Comparison of ENCODE assay signal across 17 mouse cellular contexts in the genomic region with DNA sequence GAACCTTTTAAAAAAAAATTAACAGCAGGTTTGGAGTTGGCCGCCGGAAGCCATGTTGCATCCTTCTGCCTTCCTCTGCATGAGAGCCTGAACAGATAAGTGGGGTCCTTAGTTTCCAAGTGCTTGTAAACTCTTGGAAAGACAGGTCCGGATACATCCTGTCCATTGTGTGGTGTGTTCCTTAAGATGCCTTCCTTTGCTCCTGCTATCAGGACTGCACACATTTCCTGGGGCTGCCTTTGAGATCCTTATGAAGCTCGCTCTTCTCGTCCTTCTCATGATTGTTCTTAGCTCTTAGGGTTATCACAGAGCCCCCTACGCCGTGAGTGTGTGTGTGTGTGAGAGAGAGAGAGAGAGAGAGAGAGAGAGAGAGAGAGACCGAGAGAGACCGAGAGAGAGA. TPM values are rescaled to one million over a fixed set of nuclear protein-coding genes. Genes with fewer than 3 reads are reported as not detected.
A peak's percentile ranks its signal among the peaks of the same experiment; 100 is the strongest.
DNase-seq lines count a peak whose midpoint lies in the region; ATAC-seq and TF ChIP-seq lines count a peak whose summit lies in the region.
"Had no signal": no experiment of that assay in that cellular context is flagged by ENCODE, and none has a peak within 500 bp of the region (broad histone marks: within the 10 kb centered on the region; RNA-seq: fewer than 3 reads in every experiment).

No protein-coding gene starts in this region.

- no peaks in the 10 kb centered on the region for H3K27me3 ChIP-seq in heart, embryonic 11.5 days (ENCODE audit: control insufficient read depth, insufficient read depth, low read length)
- no peaks in the 10 kb centered on the region for H3K27me3 ChIP-seq in kidney, embryonic 15.5 days
- no peaks in the 10 kb centered on the region for H3K27me3 ChIP-seq in liver, postnatal 0 days (ENCODE audit: insufficient read depth, low read length)
- no peaks in the 10 kb centered on the region for H3K27me3 ChIP-seq in midbrain, embryonic 10.5 days (ENCODE audit: low read depth, poor library complexity, severe bottlenecking)
- no peaks in the 10 kb centered on the region for H3K27me3 ChIP-seq in hindbrain, embryonic 13.5 days
- H3K27me3 ChIP-seq: forebrain, embryonic 12.5 days; intestine, embryonic 15.5 days; limb, embryonic 15.5 days had no signal

- no peak overlapping the region for H3K9ac ChIP-seq in heart, embryonic 11.5 days (ENCODE audit: low read depth, low read length)
- no peak overlapping the region for H3K9ac ChIP-seq in kidney, embryonic 15.5 days
- no peak overlapping the region for H3K9ac ChIP-seq in liver, postnatal 0 days (replicated peaks)
- H3K9ac ChIP-seq in hindbrain, embryonic 13.5 days = no peak overlapping the region
- H3K9ac ChIP-seq: forebrain, embryonic 12.5 days; hindbrain, embryonic 14.5 days; intestine, embryonic 15.5 days; limb, embryonic 15.5 days had no signal

- H3K4me3 ChIP-seq in heart, embryonic 11.5 days (ENCODE audit: low read depth, low read length) = no peak overlapping the region
- H3K4me3 ChIP-seq in kidney, embryonic 15.5 days (replicated peaks) = no peak overlapping the region
- H3K4me3 ChIP-seq in liver, postnatal 0 days (ENCODE audit: low read depth, low read length) = no peak overlapping the region
- no peak overlapping the region for H3K4me3 ChIP-seq in midbrain, embryonic 10.5 days
- no peak overlapping the region for H3K4me3 ChIP-seq in hindbrain, embryonic 13.5 days
- H3K4me3 ChIP-seq: forebrain, embryonic 12.5 days; intestine, embryonic 15.5 days; limb, embryonic 15.5 days had no signal

- TF ChIP-seq EP300 in liver, postnatal 0 days (IDR thresholded peaks at IDR 0.05; ENCODE audit: low read depth) = peak; percentile 63; the same call in 1 of the 2 replicates

- H3K4me2 ChIP-seq in heart, embryonic 11.5 days = no peak overlapping the region
- no peak overlapping the region for H3K4me2 ChIP-seq in kidney, embryonic 15.5 days
- no peak overlapping the region for H3K4me2 ChIP-seq in liver, postnatal 0 days (ENCODE audit: low read depth, low read length)
- H3K4me2 ChIP-seq in hindbrain, embryonic 13.5 days = no peak overlapping the region
- H3K4me2 ChIP-seq: forebrain, embryonic 12.5 days; hindbrain, embryonic 14.5 days; intestine, embryonic 15.5 days; limb, embryonic 15.5 days had no signal

- intact Hi-C loops in heart, postnatal 10 days (cut with DNase I) = no loop called here

- no peak for DNase-seq in heart, postnatal 10 days
- no peak for DNase-seq in kidney, adult 18-20 months
- DNase-seq in liver, postnatal 0 days = no peak
- no peak for DNase-seq in midbrain, embryonic 10.5 days (ENCODE audit: low spot score)
- DNase-seq: adrenal gland, adult 2 months; cerebellum, postnatal 25 days; gastrocnemius, postnatal 25 days; kidney, postnatal 4 days; right cerebral cortex, adult 18-20 months had no signal

- TF ChIP-seq CTCF in liver, postnatal 0 days (IDR thresholded peaks at IDR 0.05; ENCODE audit: low read depth) = no peak

- H3K36me3 ChIP-seq in heart, embryonic 11.5 days (ENCODE audit: control insufficient read depth, insufficient read depth, low read length) = peaks cover 6% of the 10 kb centered on the region; the same call in 1 of the 2 replicates
- peaks cover 22% of the 10 kb centered on the region for H3K36me3 ChIP-seq in kidney, embryonic 15.5 days
- peaks cover 18% of the 10 kb centered on the region for H3K36me3 ChIP-seq in liver, postnatal 0 days (replicated peaks; ENCODE audit: insufficient read depth, low read length)
- peaks cover 64% of the 10 kb centered on the region for H3K36me3 ChIP-seq in midbrain, embryonic 10.5 days
- H3K36me3 ChIP-seq in hindbrain, embryonic 13.5 days = peaks cover 55% of the 10 kb centered on the region

- H3K4me1 ChIP-seq in heart, embryonic 11.5 days (ENCODE audit: control insufficient read depth, insufficient read depth, low read length) = peaks cover 24% of the 10 kb centered on the region
- H3K4me1 ChIP-seq in kidney, embryonic 15.5 days = no peaks in the 10 kb centered on the region
- no peaks in the 10 kb centered on the region for H3K4me1 ChIP-seq in liver, postnatal 0 days (ENCODE audit: insufficient read depth)
- 0 out of 2 replicates have a peak, but pooled peaks cover 6% of the 10 kb centered on the region for H3K4me1 ChIP-seq in midbrain, embryonic 10.5 days
- peaks cover 7% of the 10 kb centered on the region for H3K4me1 ChIP-seq in hindbrain, embryonic 13.5 days (replicated peaks)
- H3K4me1 ChIP-seq: forebrain, embryonic 12.5 days had no signal

- ATAC-seq in heart, embryonic 11.5 days (replicated peaks; ENCODE audit: insufficient number of reproducible peaks, low FRiP score, low TSS enrichment) = peak; percentile 64; the same call in 1 of the 2 replicates
- ATAC-seq in kidney, embryonic 15.5 days (replicated peaks; ENCODE audit: low FRiP score) = peak; percentile 43; the same call in 1 of the 2 replicates
- 0 out of 4 replicates have a peak, but pooled peaks have one; percentile 19 to 31 for ATAC-seq in hematopoietic stem cell, adult 5-6 weeks (replicated peaks in 1 of 2; ENCODE audit: insufficient read depth in 1 of 2, low FRiP score in 2 of 2, low TSS enrichment in 1 of 2, low read depth in 1 of 2, poor library complexity in 2 of 2, severe bottlenecking in 2 of 2)
- ATAC-seq in liver, postnatal 0 days = peak; percentile 78
- no peak for ATAC-seq in hindbrain, embryonic 13.5 days (ENCODE audit: low FRiP score)
- ATAC-seq: intestine, embryonic 15.5 days had no signal

- no peaks in the 10 kb centered on the region for H3K9me3 ChIP-seq in heart, embryonic 11.5 days (replicated peaks; ENCODE audit: control insufficient read depth, low read length)
- no peaks in the 10 kb centered on the region for H3K9me3 ChIP-seq in kidney, embryonic 15.5 days (replicated peaks)
- no peaks in the 10 kb centered on the region for H3K9me3 ChIP-seq in liver, postnatal 0 days (ENCODE audit: low read length)
- no peaks in the 10 kb centered on the region for H3K9me3 ChIP-seq in midbrain, embryonic 10.5 days (replicated peaks)
- H3K9me3 ChIP-seq in hindbrain, embryonic 13.5 days = no peaks in the 10 kb centered on the region
- H3K9me3 ChIP-seq: forebrain, embryonic 12.5 days; intestine, embryonic 15.5 days; limb, embryonic 15.5 days had no signal

- WGBS in heart, embryonic 11.5 days (ENCODE audit: insufficient replicate concordance) = 57% methylated on average over 9 of the region's 9 CpGs
- WGBS in kidney, embryonic 15.5 days = 83% methylated on average over 9 of the region's 9 CpGs
- whole genome bisulfite sequencing in liver, postnatal 0 days (ENCODE audit: insufficient replicate concordance) = 63% methylated on average over 8 of the region's 9 CpGs
- WGBS in midbrain, embryonic 10.5 days = 87% methylated on average over 9 of the region's 9 CpGs
- WGBS in hindbrain, embryonic 13.5 days = 95% methylated on average over 9 of the region's 9 CpGs

- peak overlapping the region; percentile 79 for H3K27ac ChIP-seq in heart, embryonic 11.5 days (ENCODE audit: low read depth, low read length)
- 0 out of 2 replicates have a peak overlapping the region, but pooled peaks have one; percentile 48 for H3K27ac ChIP-seq in kidney, embryonic 15.5 days
- H3K27ac ChIP-seq in liver, postnatal 0 days (ENCODE audit: low read depth) = peak overlapping the region; percentile 52; the same call in 1 of the 2 replicates
- H3K27ac ChIP-seq in midbrain, embryonic 10.5 days (replicated peaks) = no peak overlapping the region
- no peak overlapping the region for H3K27ac ChIP-seq in hindbrain, embryonic 13.5 days
- H3K27ac ChIP-seq: forebrain, embryonic 12.5 days; hindbrain, embryonic 14.5 days; intestine, embryonic 15.5 days had no signal

RNA-seq across cellular contexts. Expression of a gene that starts 31.3 kb away (rescaled TPM):
- 9.2 and 9.5 TPM in 2 replicates for polyA plus RNA-seq in heart, embryonic 11.5 days (2014; fragmentation: Nextera tagmentation; extraction: Ambion mirVana)
- total RNA-seq in heart, postnatal 10 days (2021) = 10 to 100 TPM; 36.2 to 39.6 TPM
- 8.3 and 8.4 TPM in 2 replicates for polyA plus RNA-seq in kidney, embryonic 15.5 days (2015; fragmentation: Nextera tagmentation; extraction: Ambion mirVana)
- 1.5 and 2.3 TPM in 2 replicates for total RNA-seq in hematopoietic stem cell, adult 5-6 weeks (2017)
- 0.95 and 1.2 TPM in 2 replicates for polyA plus RNA-seq in liver, postnatal 0 days (2015; fragmentation: Nextera tagmentation; extraction: Ambion mirVana)
- polyA plus RNA-seq in midbrain, embryonic 10.5 days (2016; fragmentation: Nextera tagmentation; extraction: Ambion mirVana) = 4.9 and 5.0 TPM in 2 replicates
- 19.0 and 20.4 TPM in 2 replicates for polyA plus RNA-seq in hindbrain, embryonic 13.5 days (2015; fragmentation: Nextera tagmentation; extraction: Ambion mirVana)

Comparison
In these comparisons a context has a peak if more than half of its experiments do, and no peak if none do; other contexts are left out.
1. H3K27ac ChIP-seq: peak in heart, embryonic 11.5 days (single experiment), kidney, embryonic 15.5 days (single experiment) and liver, postnatal 0 days (single experiment); none in midbrain, embryonic 10.5 days (single experiment) and hindbrain, embryonic 13.5 days (single experiment).